Mouse (Mus musculus) testis, adult 2 months (tissue): Measurements from ENCODE around the gene Slc39a12.

ENCODE experiments used
- CTCF ChIP-seq: fragments of 200-500 bp; IDR thresholded peaks from 2 replicates; pipeline ENCODE4 v1.5.1; 2012; ENCODE audit warnings: low read depth, mild to moderate bottlenecking, inconsistent platforms, low read length, moderate library complexity; ENCODE audit not compliant: control insufficient read depth, insufficient read depth, insufficient replicate concordance
- POLR2A ChIP-seq: fragments of 200-500 bp; IDR thresholded peaks from 2 replicates; pipeline ENCODE4 v1.6.1; 2012; ENCODE audit warnings: low read depth, mild to moderate bottlenecking, inconsistent platforms, low read length, moderate library complexity; ENCODE audit not compliant: control insufficient read depth

GRCm38 (mm10) chr2:14450866-14451265 lies 62.8 kb downstream of the Slc39a12 start:
- no peak for TF ChIP-seq CTCF
- no peak for TF ChIP-seq POLR2A
